Mouse (Mus musculus) forebrain, postnatal 0 days (tissue): ENCODE data around the gene Zbtb38. TPM values are rescaled to one million over a fixed set of nuclear protein-coding genes. Genes with fewer than 3 reads are reported as not detected.
"Not testable (repeated sequence)": the region's sequence is repeated elsewhere in the genome, so short reads cannot be mapped to it uniquely, and the experiment has no call there.

Experiments used
- ATAC-seq: fragments of 200-750 bp; cut with Nextera tagmentation; 2 replicates; pipeline ENCODE4 v1.8.0; 2017; ENCODE audit warnings: mild to moderate bottlenecking, moderate library complexity
- DNase-seq: peaks from one replicate; pipeline ENCODE4 v3.0.0-alpha.2; 2015
- H3K27ac ChIP-seq: fragments of 300-500 bp; sonication (generic); 2 replicates; pipeline ENCODE4 v1.5.1; 2014; ENCODE audit warnings: low read depth, mild to moderate bottlenecking, antibody characterized with exemption, low read length, moderate library complexity, mixed read lengths
- H3K27me3 ChIP-seq: fragments of 300-500 bp; sonication (generic); 2 replicates; pipeline ENCODE4 v1.6.1; 2014; ENCODE audit warnings: mild to moderate bottlenecking, low read length, mixed read lengths; ENCODE audit not compliant: insufficient read depth
- H3K36me3 ChIP-seq: fragments of 300-500 bp; sonication (generic); 2 replicates; pipeline ENCODE4 v1.6.1; 2014; ENCODE audit warnings: mild to moderate bottlenecking, moderate library complexity; ENCODE audit not compliant: insufficient read depth
- H3K4me1 ChIP-seq: fragments of 300-500 bp; sonication (generic); 2 replicates; pipeline ENCODE4 v1.6.1; 2014; ENCODE audit warnings: antibody characterized with exemption; ENCODE audit not compliant: insufficient read depth
- H3K4me2 ChIP-seq: fragments of 300-500 bp; sonication (generic); 2 replicates; pipeline ENCODE4 v1.6.1; 2014; ENCODE audit warnings: low read depth, mild to moderate bottlenecking, moderate library complexity
- H3K4me3 ChIP-seq: fragments of 300-500 bp; sonication (generic); 2 replicates; pipeline ENCODE4 v1.5.1; 2014; ENCODE audit warnings: low read depth, low read length, mixed read lengths
- H3K9ac ChIP-seq: fragments of 300-500 bp; sonication (generic); 2 replicates; pipeline ENCODE4 v1.6.1; 2014; ENCODE audit warnings: mild to moderate bottlenecking
- H3K9me3 ChIP-seq: fragments of 300-500 bp; sonication (generic); 2 replicates; pipeline ENCODE4 v1.6.1; 2016; ENCODE audit warnings: low read length
- CTCF ChIP-seq: sonication (generic); IDR thresholded peaks from 2 replicates; pipeline ENCODE4 v1.5.1; 2016; ENCODE audit warnings: antibody characterized with exemption, control low read depth, low read depth
- WGBS: fragments of 180-500 bp; shearing (Covaris S2); extraction: QIAGEN DNeasy Blood & Tissue Kit; methylation state at CpG from one replicate; pipeline ENCODE4 v1.1.7; 2014; 5-methylcytosine and 5-hydroxymethylcytosine counted together
- polyA plus RNA-seq: library from polyadenylated mRNA; unstranded; fragments of >200 nt; fragmentation: Nextera tagmentation; extraction: Ambion mirVana; gene quantifications from 2 replicates; pipeline ENCODE4 v1.2.1, GENCODE M21; 2015
- total RNA-seq: library from RNA; depleted of rRNA; stranded (reverse); fragments of >200 nt; gene quantifications from 2 replicates; pipeline ENCODE4 v1.2.3, GENCODE M21; 2014

Gene Zbtb38
- total and polyA plus RNA-seq, 2 experiments from 2014 or later = 44.2 to 68.3 TPM

- Histone ChIP-seq H3K27me3 (no peaks in the 10 kb centered on the region), H3K4me2 (no peak overlapping the region), H3K9ac (no peak overlapping the region), H3K4me3 (no peak overlapping the region), H3K36me3 (no peaks in the 10 kb centered on the region), H3K4me1 (no peaks in the 10 kb centered on the region), H3K9me3 (no peaks in the 10 kb centered on the region), H3K27ac (no peak overlapping the region)
- no peak for TF ChIP-seq CTCF
- no peak for ATAC-seq
- no peak for DNase-seq
- WGBS = 95% methylated on average over 4 of the region's 4 CpGs
Observed at GRCm38 (mm10) chr9:96649362-96649761, 103.3 kb downstream of the Zbtb38 start.

- no peak for TF ChIP-seq CTCF
- Histone ChIP-seq H3K36me3 (no peaks in the 10 kb centered on the region), H3K4me2 (no peak overlapping the region), H3K9ac (no peak overlapping the region), H3K9me3 (no peaks in the 10 kb centered on the region), H3K27ac (no peak overlapping the region), H3K4me3 (no peak overlapping the region), H3K4me1 (no peaks in the 10 kb centered on the region), H3K27me3 (no peaks in the 10 kb centered on the region)
- WGBS = 51% methylated on average over 2 of the region's 2 CpGs
- ATAC-seq (no peak), DNase-seq (no peak)
Observed at GRCm38 (mm10) chr9:96646668-96647295, 105.8 kb downstream of the Zbtb38 start.

GRCm38 (mm10) chr9:96644840-96645239 lies 107.8 kb downstream of the Zbtb38 start:
- Histone ChIP-seq H3K4me3 (no peak overlapping the region), H3K4me1 (no peaks in the 10 kb centered on the region), H3K9me3 (no peaks in the 10 kb centered on the region), H3K4me2 (no peak overlapping the region), H3K27me3 (no peaks in the 10 kb centered on the region), H3K9ac (no peak overlapping the region), H3K36me3 (no peaks in the 10 kb centered on the region), H3K27ac (no peak overlapping the region)
- DNase-seq (no peak), ATAC-seq (no peak)
- TF ChIP-seq CTCF = no peak
- 82% methylated on average over 2 of the region's 2 CpGs for WGBS

- not testable (repeated sequence) for H3K4me1 ChIP-seq, H3K36me3 ChIP-seq, H3K9me3 ChIP-seq, H3K27me3 ChIP-seq, H3K9ac ChIP-seq, DNase-seq, H3K4me2 ChIP-seq, H3K4me3 ChIP-seq, H3K27ac ChIP-seq, ATAC-seq
- 90% methylated on average over 3 of the region's 3 CpGs for WGBS
Observed at GRCm38 (mm10) chr9:96644002-96644401, 108.6 kb downstream of the Zbtb38 start.

- Histone ChIP-seq H3K4me2 (no peak overlapping the region), H3K9me3 (no peaks in the 10 kb centered on the region), H3K4me3 (no peak overlapping the region), H3K27ac (no peak overlapping the region), H3K9ac (no peak overlapping the region), H3K4me1 (no peaks in the 10 kb centered on the region), H3K27me3 (no peaks in the 10 kb centered on the region), H3K36me3 (no peaks in the 10 kb centered on the region)
- ATAC-seq (peak; percentile 69), DNase-seq (peak; percentile 37)
- WGBS = 70% methylated on average over 7 of the region's 7 CpGs
- TF ChIP-seq CTCF = no peak
Observed at GRCm38 (mm10) chr9:96639451-96639850, 113.2 kb downstream of the Zbtb38 start.

GRCm38 (mm10) chr9:96638508-96638907 lies 114.1 kb downstream of the Zbtb38 start:
- 84% methylated on average over 7 of the region's 7 CpGs for WGBS
- H3K9ac ChIP-seq = no peak overlapping the region
- H3K4me2 ChIP-seq = no peak overlapping the region
- H3K36me3 ChIP-seq = no peaks in the 10 kb centered on the region
- TF ChIP-seq CTCF = no peak
- no peaks in the 10 kb centered on the region for H3K4me1 ChIP-seq
- no peak overlapping the region for H3K27ac ChIP-seq
- no peak overlapping the region for H3K4me3 ChIP-seq
- H3K9me3 ChIP-seq = no peaks in the 10 kb centered on the region
- ATAC-seq (no peak), DNase-seq (no peak)
- no peaks in the 10 kb centered on the region for H3K27me3 ChIP-seq

- WGBS = 61% methylated on average over 7 of the region's 7 CpGs
- TF ChIP-seq CTCF = no peak
- DNase-seq (no peak), ATAC-seq (no peak)
- Histone ChIP-seq H3K9ac (no peak overlapping the region), H3K9me3 (no peaks in the 10 kb centered on the region), H3K4me1 (no peaks in the 10 kb centered on the region), H3K4me2 (no peak overlapping the region), H3K27me3 (no peaks in the 10 kb centered on the region), H3K4me3 (no peak overlapping the region), H3K27ac (no peak overlapping the region), H3K36me3 (no peaks in the 10 kb centered on the region)
Observed at GRCm38 (mm10) chr9:96637157-96637548, 115.5 kb downstream of the Zbtb38 start.
